Mouse (Mus musculus) urinary bladder, postnatal 10 days (tissue): ENCODE results near the gene Trpd52l3.

ENCODE experiments used
- DNase-seq: peaks from one replicate; pipeline ENCODE4 v3.0.0; 2022; ENCODE audit warnings: low spot score

Gene Trpd52l3

GRCm38 (mm10) chr19:30029894-30030635, 26.5 kb downstream of the Trpd52l3 start, which contains the start of gene Uhrf2:
Uhrf2 (plus strand) TSS chr19:30030513.
- DNase-seq: peak; percentile 92

DNA sequence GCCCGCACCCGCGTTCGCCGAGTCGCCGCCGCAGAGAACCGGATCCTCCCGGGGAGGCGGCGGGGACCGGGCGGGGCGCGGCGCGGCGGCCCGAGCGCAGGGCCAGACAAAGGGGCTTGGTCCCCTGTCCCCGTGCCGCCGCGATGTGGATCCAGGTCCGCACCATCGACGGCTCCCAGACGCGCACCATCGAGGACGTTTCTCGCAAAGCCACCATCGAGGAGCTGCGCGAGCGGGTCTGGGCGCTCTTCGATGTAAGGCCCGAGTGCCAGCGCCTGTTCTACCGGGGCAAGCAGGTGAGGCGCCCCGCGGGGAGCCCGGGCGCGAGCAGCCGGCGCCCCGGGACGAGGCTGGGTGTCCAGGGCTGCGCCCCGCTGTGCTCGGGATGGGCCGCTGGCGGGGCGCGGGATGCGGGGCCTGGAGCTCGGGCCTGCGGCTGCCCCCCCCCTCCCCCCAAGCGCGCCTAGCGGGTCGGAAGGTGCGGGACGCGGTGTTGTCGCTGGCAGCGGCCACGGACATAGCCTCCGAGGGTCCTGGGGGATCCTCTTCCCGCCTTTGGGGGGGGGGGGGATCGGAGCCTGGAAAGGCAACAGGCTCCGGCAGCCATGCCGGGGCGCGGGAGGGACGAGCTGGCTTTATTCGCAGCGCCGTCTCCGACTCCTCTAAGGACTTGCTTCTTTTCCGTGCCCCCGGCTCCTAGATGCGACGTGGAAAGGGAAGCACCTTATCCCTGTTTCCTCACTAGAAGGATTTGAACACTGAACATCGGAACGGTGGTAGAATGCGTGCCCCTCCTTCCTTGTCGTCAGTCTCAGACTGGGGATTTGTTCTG, 27.3 kb downstream of the Trpd52l3 start:
- no peak for DNase-seq

DNA sequence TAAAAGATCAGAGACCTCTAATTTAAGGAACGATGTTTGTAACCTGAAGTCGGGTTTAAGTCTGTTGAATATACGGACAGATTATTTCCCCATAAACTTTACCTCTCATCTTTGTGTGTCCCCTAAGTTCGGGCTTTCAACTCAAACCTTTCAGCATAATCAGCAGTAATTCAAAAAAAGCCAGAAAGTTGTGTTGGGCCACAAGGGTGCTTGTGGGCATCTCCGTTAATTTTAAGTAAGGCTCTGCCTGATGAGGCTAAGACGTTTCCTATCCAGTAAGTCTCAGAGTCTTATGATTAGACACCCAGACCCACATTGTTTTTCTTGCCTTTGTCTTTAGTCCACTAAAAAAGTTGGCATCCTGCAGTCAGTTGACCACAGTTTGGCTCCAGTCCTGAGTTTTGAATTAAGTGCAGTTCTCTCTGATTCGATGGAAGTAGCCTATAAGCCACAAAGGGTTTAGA, 27.9 kb downstream of the Trpd52l3 start:
- no peak for DNase-seq

GRCm38 (mm10) chr19:30032206-30032605, 28.6 kb downstream of the Trpd52l3 start:
- DNase-seq: no peak

DNA sequence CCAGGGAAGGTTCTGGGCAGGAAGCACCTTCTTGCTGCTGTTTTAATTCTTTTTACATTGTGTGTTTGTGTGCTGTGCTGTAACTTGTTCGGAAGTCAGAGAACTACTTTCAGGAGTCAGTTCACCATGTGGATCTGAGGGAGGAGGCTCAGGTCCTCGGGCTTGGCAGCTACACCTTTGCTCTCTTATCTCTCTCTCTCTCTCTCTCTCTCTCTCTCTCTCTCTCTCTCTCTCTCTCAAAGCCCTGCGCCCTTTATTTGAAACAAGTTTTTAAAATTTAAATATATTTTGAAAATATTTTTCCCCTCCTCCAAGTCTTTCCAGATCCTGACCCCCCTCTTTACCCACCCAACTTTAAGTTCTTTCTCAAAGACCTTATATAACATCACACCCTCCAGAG, 31.8 kb downstream of the Trpd52l3 start:
- no peak for DNase-seq

DNA sequence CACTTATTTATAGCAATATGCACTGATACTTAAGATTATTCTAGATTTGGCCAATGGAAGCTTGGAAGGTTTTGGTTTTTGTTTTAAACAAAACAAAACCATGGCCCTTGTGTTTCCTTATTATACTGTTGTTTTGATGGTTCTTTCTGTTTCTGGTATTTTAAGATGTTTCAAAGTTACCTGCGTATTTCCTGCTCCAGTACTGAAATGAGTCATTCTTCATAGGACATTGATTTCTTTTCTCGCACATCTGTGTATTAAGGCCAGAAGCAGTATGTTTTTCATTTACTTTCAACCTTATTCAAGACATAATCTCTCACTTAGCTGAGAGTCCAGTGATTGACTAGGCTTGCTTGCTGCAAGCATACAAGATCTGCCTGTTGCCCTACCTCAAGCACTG, 40.1 kb downstream of the Trpd52l3 start:
- DNase-seq: no peak

GRCm38 (mm10) chr19:30044630-30045029, 41.0 kb downstream of the Trpd52l3 start:
- no peak for DNase-seq

- no peak for DNase-seq
Measured at GRCm38 (mm10) chr19:30045857-30046256, 42.3 kb downstream of the Trpd52l3 start.

DNA sequence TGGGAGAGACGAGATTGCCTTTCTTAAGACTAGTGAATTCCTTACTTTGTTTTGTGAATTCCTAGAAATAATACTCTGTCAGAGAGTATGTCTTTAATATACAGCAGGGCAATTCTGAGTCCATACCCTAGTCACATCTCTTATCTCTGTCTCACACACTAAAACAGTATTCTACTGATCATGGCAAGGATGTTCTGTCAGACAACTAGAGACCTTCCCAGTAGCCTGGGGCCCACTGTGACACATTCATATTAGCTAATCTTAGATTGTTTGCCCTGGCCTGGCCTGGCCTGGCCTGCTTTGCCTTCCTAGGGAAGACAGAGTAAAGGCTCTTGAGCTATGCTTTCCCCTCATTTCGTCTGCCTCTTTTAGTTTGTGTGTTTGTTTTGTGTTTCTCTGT, 47.0 kb downstream of the Trpd52l3 start:
- no peak for DNase-seq

GRCm38 (mm10) chr19:30051479-30051878, 47.9 kb downstream of the Trpd52l3 start:
- DNase-seq: no peak

DNA sequence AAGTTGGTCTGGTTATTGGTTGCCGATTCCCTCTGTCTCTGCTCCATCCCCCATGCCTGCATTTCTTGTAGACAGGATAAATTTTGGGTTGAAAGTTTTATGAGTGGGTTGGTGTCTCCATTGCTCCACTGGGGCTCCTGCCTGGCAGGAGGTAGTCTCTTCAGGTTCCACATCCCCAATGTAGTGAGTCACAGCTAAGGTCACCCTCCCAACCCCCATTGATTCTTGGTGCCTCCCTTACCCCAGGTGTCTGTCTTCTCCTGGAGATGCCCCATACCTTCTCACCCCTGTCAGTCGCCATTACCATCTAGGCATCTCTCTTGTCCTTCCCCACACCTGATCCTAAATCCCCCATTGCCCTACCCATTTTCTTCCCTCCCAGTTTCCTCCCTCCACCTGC, 50.6 kb downstream of the Trpd52l3 start:
- no peak for DNase-seq
